Mouse (Mus musculus) ES-E14 (cell line): ENCODE measurements at regions not wholly inside any gene's neighbourhood (a gene's known extent, or its start where the extent isn't known, plus 50 kb on each side); places are given as distances from the start of the nearest gene placed in this dataset.

ENCODE experiments used
- DNase-seq: peaks from one replicate; pipeline ENCODE4 v3.0.0-alpha.2; 2013; ENCODE audit warnings: low read depth, low spot score
- H3K27ac ChIP-seq: 2 replicates; pipeline ENCODE4 v1.5.1; 2012; ENCODE audit warnings: low read depth, mild to moderate bottlenecking, low read length, moderate library complexity, mixed read lengths; ENCODE audit not compliant: poor library complexity, insufficient read depth, severe bottlenecking
- H3K36me3 ChIP-seq: 2 replicates; pipeline ENCODE4 v1.6.1; 2012; ENCODE audit warnings: mild to moderate bottlenecking, low read length, moderate library complexity, mixed read lengths; ENCODE audit not compliant: control insufficient read depth, poor library complexity, insufficient read depth, severe bottlenecking
- H3K4me1 ChIP-seq, 2 experiments: fragments of 150-350 bp in 1 of 2; sonication (generic) in 1 of 2; 2 replicates each; pipeline ENCODE4 v1.6.1; 2012; ENCODE audit warnings: low read length in 2 of 2, mild to moderate bottlenecking in 1 of 2, mixed read lengths in 1 of 2; ENCODE audit not compliant: control insufficient read depth in 2 of 2, insufficient read depth in 2 of 2, poor library complexity in 1 of 2
- H3K4me3 ChIP-seq, 2 experiments: fragments of 150-350 bp in 1 of 2; sonication (generic) in 1 of 2; 2 replicates each; pipeline ENCODE4 v1.5.1; 2012; ENCODE audit warnings: low read length in 2 of 2, low read depth in 1 of 2, mild to moderate bottlenecking in 1 of 2, mixed read lengths in 1 of 2; ENCODE audit not compliant: insufficient read depth in 1 of 2, poor library complexity in 1 of 2, severe bottlenecking in 1 of 2
- H3K9ac ChIP-seq: 2 replicates; pipeline ENCODE4 v1.6.1; 2012; ENCODE audit warnings: low read depth, mild to moderate bottlenecking, low read length, mixed read lengths; ENCODE audit not compliant: poor library complexity, insufficient read depth, severe bottlenecking
- H3K9me3 ChIP-seq: fragments of 150-350 bp; sonication (generic); 2 replicates; pipeline ENCODE4 v1.6.1; 2012; ENCODE audit warnings: low read depth, mild to moderate bottlenecking, low read length; ENCODE audit not compliant: control insufficient read depth, insufficient read depth
- CHD2 ChIP-seq: IDR thresholded peaks from 2 replicates; pipeline ENCODE4 v1.6.1; 2014; ENCODE audit warnings: mild to moderate bottlenecking, low read depth, low read length, inconsistent platforms
- HCFC1 ChIP-seq: IDR thresholded peaks from 2 replicates; pipeline ENCODE4 v1.6.1; 2012; ENCODE audit warnings: low read length, inconsistent platforms, borderline replicate concordance; ENCODE audit not compliant: insufficient read depth
- MAFK ChIP-seq: IDR thresholded peaks from 2 replicates; pipeline ENCODE4 v1.6.1; 2014; ENCODE audit warnings: mild to moderate bottlenecking, low read depth, low read length, inconsistent platforms; ENCODE audit not compliant: insufficient read depth
- ZC3H11A ChIP-seq: IDR thresholded peaks from 2 replicates; pipeline ENCODE4 v1.6.1; 2012; ENCODE audit warnings: low read depth, mild to moderate bottlenecking, inconsistent platforms, low read length, borderline replicate concordance
- ZNF384 ChIP-seq: IDR thresholded peaks from 2 replicates; pipeline ENCODE4 v1.6.1; 2012; ENCODE audit warnings: low read depth, low read length, inconsistent platforms
- in situ Hi-C, 2 experiments: fragments of 600-800 bp; cut with MboI; formaldehyde crosslinking; loops; one replicate each; pipeline ENCODE4 v1.15.1; 2025; ENCODE audit warnings: low sequenced_read_pairs in 2 of 2, inconsistent platforms in 1 of 2; ENCODE audit not compliant: unreplicated experiment in 2 of 2

DNA sequence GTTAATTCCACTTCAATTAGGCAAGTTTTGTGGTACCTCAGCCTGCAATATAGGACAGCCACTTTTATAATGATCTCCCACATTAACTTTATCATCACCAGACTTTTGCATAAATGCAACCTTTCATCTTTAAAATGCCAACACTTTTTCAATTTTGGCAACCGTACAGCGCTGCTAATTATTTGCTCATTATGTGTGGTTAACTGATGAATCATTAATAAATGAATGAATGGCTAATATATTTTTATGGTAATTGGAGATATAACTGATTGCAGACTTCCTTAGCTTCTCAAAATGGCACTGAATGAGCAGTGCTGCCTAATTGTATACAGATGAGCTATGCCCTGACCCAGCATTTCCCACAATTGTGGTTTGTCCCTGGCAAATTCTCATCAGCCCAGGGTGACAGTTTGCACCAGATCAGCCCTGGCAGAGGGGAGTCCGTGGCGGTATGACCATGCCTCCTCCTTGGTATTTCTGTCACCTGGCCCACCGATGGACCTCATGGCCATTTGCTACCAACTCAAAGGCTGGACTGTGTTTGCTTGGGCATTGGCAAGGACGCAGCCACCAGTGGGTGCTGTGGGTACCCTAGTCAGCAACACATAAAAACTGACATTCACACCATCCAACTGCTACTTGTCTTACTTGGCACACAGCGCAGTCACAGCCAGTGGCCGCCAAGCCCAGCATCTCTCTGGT, 173.7 kb upstream of the Lmo4 start:
- no peaks in the 10 kb centered on the region; a peak in 1 of 4 replicates for H3K4me1 ChIP-seq
- no peaks in the 10 kb centered on the region for H3K36me3 ChIP-seq
- H3K9ac ChIP-seq, result no peak overlapping the region
- no peaks in the 10 kb centered on the region for H3K9me3 ChIP-seq
- DNase-seq, result no peak
- TF ChIP-seq HCFC1 (no peak), MAFK (no peak), ZNF384 (no peak), ZC3H11A (no peak), CHD2 (no peak)
- H3K4me3 ChIP-seq, result no peak overlapping the region
- no peak overlapping the region for H3K27ac ChIP-seq
- in situ Hi-C loops, result no loop called here

DNA sequence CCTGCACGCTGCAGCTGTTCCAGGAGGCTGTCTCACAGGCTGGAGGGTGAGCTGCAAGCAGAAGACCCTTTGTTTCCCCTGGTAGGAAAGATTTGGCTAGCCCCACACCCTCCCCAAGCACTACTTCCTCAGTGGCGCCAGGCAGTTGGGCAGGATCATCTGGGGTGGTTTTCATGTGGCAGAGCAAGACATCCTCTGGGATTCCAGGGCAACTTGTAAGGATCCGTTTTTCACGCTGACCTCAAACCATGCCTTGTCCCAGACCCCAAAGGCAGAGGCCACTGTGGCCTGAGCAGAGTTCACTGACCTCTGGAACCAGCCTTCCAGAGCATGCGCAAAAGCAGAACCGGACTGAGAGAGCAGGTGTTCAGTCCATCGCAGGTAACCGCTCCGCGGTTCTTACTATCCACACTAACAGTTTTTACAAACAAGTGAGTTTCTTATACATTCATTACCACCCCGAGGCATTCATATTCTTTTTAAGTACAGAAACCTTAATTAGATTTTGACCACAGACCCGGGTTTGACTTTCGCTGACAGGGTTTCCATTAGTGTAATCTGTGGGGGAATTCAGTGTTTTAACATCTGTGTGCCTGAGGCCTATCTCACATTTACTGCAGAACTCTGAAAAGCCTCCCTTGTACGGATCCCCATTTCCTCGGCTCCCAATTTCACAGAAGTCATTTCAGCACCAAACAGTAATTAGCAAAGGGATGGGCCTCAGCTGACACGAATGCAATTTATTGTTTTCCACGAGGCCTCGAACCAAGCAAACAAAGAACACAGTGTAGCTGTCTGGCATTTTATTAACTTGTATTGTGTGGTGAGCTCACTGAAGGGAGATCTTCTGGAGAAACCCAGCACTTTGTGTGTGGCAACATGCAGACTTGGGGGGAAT, 172.9 kb upstream of the Lmo4 start:
- DNase-seq, result no peak
- TF ChIP-seq HCFC1, result no peak
- no peak for TF ChIP-seq MAFK
- no peak for TF ChIP-seq ZNF384
- TF ChIP-seq ZC3H11A, result no peak
- no peak for TF ChIP-seq CHD2
- Histone ChIP-seq H3K4me1 (no peaks in the 10 kb centered on the region; a peak in 1 of 4 replicates), H3K27ac (no peak overlapping the region), H3K9me3 (no peaks in the 10 kb centered on the region), H3K4me3 (no peak overlapping the region), H3K9ac (no peak overlapping the region), H3K36me3 (no peaks in the 10 kb centered on the region)
- in situ Hi-C loops, result no loop called here

DNA sequence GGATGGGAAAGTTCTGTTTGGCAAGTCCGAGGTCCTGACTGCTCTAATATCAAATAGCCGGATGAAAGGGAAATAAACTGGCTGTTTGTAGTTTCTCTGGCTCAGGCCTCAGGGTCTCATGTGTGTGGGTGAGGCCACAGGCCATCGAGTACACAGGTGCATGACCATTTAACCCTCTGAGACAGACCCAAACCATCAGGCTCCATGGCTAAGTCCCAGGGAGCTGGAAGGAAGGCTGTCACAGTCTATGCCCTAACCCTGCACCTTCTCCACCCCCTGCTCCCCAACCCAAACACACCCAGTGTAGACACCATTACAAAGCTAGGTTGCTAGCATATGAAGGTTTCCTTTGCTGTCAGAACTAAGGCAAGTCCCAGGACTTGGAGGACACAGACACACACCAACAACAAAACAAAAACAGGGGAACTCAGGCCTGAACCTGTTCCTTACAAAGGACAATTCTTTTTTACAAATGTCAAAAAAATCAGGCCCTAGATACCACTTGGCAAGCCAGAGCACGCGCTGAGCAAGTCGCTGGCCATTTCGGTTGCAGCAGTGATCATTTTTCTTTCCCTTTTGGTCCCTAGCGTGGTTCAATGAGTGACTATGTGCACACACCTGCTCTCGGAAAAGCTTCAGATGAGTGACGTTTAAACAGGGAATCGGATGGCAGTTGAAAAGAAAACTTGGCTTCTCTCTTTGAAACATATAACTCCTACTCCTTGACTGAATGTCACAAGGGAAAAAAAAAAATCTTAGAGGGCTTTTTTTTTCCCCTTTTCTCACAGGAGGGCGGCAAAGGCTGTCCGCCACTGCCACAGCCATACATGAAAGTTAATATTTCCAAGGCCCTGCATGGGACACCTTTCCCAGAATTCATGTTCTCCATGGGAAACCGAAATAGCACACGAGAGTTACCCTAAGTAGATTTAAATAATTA, 171.7 kb upstream of the Lmo4 start:
- Histone ChIP-seq H3K9me3 (no peaks in the 10 kb centered on the region), H3K36me3 (no peaks in the 10 kb centered on the region), H3K4me3 (no peak overlapping the region), H3K4me1 (no peaks in the 10 kb centered on the region; a peak in 1 of 4 replicates), H3K9ac (no peak overlapping the region), H3K27ac (no peak overlapping the region)
- TF ChIP-seq ZC3H11A, result no peak
- TF ChIP-seq MAFK, result no peak
- no peak for TF ChIP-seq CHD2
- no peak for TF ChIP-seq ZNF384
- TF ChIP-seq HCFC1, result no peak
- in situ Hi-C loops, result no loop called here
- DNase-seq, result no peak

DNA sequence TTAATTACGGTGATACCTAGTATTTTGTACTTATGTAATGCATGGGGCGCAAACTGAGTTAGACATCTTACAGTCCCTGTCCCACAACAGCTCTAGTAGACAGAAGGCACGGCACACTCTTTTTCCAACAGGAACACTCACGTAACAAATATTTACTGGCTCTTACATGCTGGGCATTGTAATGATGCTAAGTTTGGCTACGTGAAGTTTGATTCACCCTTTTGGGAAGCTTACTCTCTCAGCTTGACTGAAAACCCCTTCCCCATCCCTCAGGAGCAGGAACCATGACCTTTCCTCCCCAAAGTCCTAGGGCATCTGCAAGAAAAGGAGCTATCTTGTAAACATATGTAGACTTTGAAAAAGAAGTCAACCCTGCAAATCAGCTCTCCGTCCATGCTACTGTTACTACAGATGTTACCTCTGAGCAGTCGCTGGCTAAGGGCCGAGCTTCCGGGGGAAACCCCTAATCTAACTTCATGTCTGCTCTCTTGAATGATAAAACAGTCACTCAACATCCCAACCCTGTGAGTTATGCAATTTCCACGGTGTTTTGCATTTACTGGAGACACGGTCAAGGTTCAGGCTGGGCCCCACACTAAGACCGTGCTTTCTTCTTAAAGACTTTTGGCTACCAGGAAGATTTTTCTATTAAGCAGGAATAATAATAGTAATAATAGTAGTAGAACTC, 170.8 kb upstream of the Lmo4 start:
- Histone ChIP-seq H3K27ac (no peak overlapping the region), H3K9ac (no peak overlapping the region), H3K36me3 (no peaks in the 10 kb centered on the region), H3K4me3 (no peak overlapping the region), H3K9me3 (no peaks in the 10 kb centered on the region), H3K4me1 (no peaks in the 10 kb centered on the region; a peak in 1 of 4 replicates)
- in situ Hi-C loops, result no loop called here
- no peak for DNase-seq
- TF ChIP-seq HCFC1 (no peak), MAFK (no peak), ZNF384 (no peak), ZC3H11A (no peak), CHD2 (no peak)
